Comparison of ENCODE assay signal across 8 mouse cellular contexts in genomic region chr3:122292300-122293222, GRCm38 (mm10). TPM values are rescaled to one million over a fixed set of nuclear protein-coding genes. Genes with fewer than 3 reads are reported as not detected.
DNase-seq lines count a peak whose midpoint lies in the region; ATAC-seq and TF ChIP-seq lines count a peak whose summit lies in the region.

No protein-coding gene starts in this region.

- H3K27ac ChIP-seq in hindbrain, embryonic 13.5 days: peak overlapping the region; percentile 100

- peak overlapping the region; percentile 82 for H3K4me3 ChIP-seq in hindbrain, embryonic 13.5 days

- H3K4me2 ChIP-seq in hindbrain, embryonic 13.5 days: peak overlapping the region; percentile 77

- no peaks in the 10 kb centered on the region for H3K27me3 ChIP-seq in Patski
- no peaks in the 10 kb centered on the region for H3K27me3 ChIP-seq in hindbrain, embryonic 13.5 days

- peak; percentile 77 for DNase-seq in Patski (ENCODE audit: low read depth, low spot score)
- peak; percentile 93 to 94 for DNase-seq in cerebellum, postnatal 14 days
- peak; percentile 85 to 87 for DNase-seq in frontal cortex, postnatal 14 days (ENCODE audit: low spot score in 2 of 2)
- DNase-seq in layer of hippocampus, postnatal 25 days (ENCODE audit: extremely low spot score in 1 of 2, low spot score in 1 of 2): peak; percentile 90 to 93
- peak; percentile 98 for DNase-seq in lung, postnatal 14 days
- DNase-seq in ovary, postnatal 36 days (ENCODE audit: low spot score): peak; percentile 95
- DNase-seq in thymus, postnatal 25 days: peak; percentile 96

- 7% methylated on average over 54 of the region's 54 CpGs for WGBS in hindbrain, embryonic 13.5 days

- CTCF ChIA-PET in Patski (lab: Charles Lee): interaction anchor here (0.6 to 4.2 kb wide), 14 partner anchors 12 to 325 kb away, joined by 3 to 22 read pairs (median 4); no protein-coding TSS in a partner anchor

- in situ Hi-C loops in Patski (cut with MboI; ENCODE audit: low pct_unique_long_range_greater_than_20kb): no loop called here

- H3K36me3 ChIP-seq in hindbrain, embryonic 13.5 days: no peaks in the 10 kb centered on the region

- peak overlapping the region; percentile 95 for H3K9ac ChIP-seq in hindbrain, embryonic 13.5 days

- H3K4me1 ChIP-seq in hindbrain, embryonic 13.5 days (replicated peaks): peaks cover 49% of the 10 kb centered on the region

- no peaks in the 10 kb centered on the region for H3K9me3 ChIP-seq in hindbrain, embryonic 13.5 days

- ATAC-seq in Patski: peak; percentile 71
- ATAC-seq in hindbrain, embryonic 13.5 days (ENCODE audit: low FRiP score): peak; percentile 62

- POLR2A ChIA-PET in Patski (lab: Charles Lee): interaction anchor here (0.6 to 1.9 kb wide), 7 partner anchors 15 to 689 kb away, joined by 3 to 6 read pairs (median 4); partner anchors contain the start of gene Dnttip2

- no peak for TF ChIP-seq CTCF in Patski (IDR thresholded peaks at IDR 0.05)

RNA-seq across cellular contexts. Expression of gene Bcar3, which starts 1.4 kb away (rescaled TPM):
- polyA plus RNA-seq in Patski (2021): 24.9 TPM
- 6.1 and 7.9 TPM in 2 replicates for polyA plus RNA-seq in hindbrain, embryonic 13.5 days (2015; fragmentation: Nextera tagmentation; extraction: Ambion mirVana)
- total RNA-seq in layer of hippocampus, postnatal 25 days (2021): 1 to 10 TPM; 8.4 to 9.3 TPM

RNA-seq across cellular contexts. Expression of gene Dnttip2, which starts 18.4 kb away (rescaled TPM):
- 93.6 TPM for polyA plus RNA-seq in Patski (2021)
- polyA plus RNA-seq in hindbrain, embryonic 13.5 days (2015; fragmentation: Nextera tagmentation; extraction: Ambion mirVana): 58.2 and 59.6 TPM in 2 replicates
- total RNA-seq in layer of hippocampus, postnatal 25 days (2021): 10 to 100 TPM; 30.8 to 35.0 TPM

RNA-seq across cellular contexts. Expression of gene Gclm, which starts 47.2 kb away (rescaled TPM):
- polyA plus RNA-seq in Patski (2021): 459 TPM
- 46.7 and 56.4 TPM in 2 replicates for polyA plus RNA-seq in hindbrain, embryonic 13.5 days (2015; fragmentation: Nextera tagmentation; extraction: Ambion mirVana)
- total RNA-seq in layer of hippocampus, postnatal 25 days (2021): 10 to 100 TPM; 65.5 to 95.4 TPM

Comparison
In these comparisons a context has a peak if more than half of its experiments do, and no peak if none do; other contexts are left out.
1. Peak in every context shown above with its lines: DNase-seq, ATAC-seq, H3K4me3 ChIP-seq and H3K27ac ChIP-seq.